Mouse (Mus musculus) kidney, embryonic 15.5 days (tissue): ENCODE measurements around the gene Ptpn14. TPM values are rescaled to one million over a fixed set of nuclear protein-coding genes. Genes with fewer than 3 reads are reported as not detected.
A peak's percentile ranks its signal among the peaks of the same experiment; 100 is the strongest.

ENCODE experiments used
- ATAC-seq: fragments of 200-750 bp; cut with Nextera tagmentation; replicated peaks from 2 replicates; pipeline ENCODE4 v1.8.0; 2017; ENCODE audit warnings: moderate TSS enrichment; ENCODE audit not compliant: low FRiP score
- H3K27ac ChIP-seq: fragments of 300-500 bp; sonication (generic); 2 replicates; pipeline ENCODE4 v1.5.1; 2015; ENCODE audit warnings: mild to moderate bottlenecking, inconsistent platforms
- H3K27me3 ChIP-seq: fragments of 300-500 bp; sonication (generic); 2 replicates; pipeline ENCODE4 v1.6.1; 2015; ENCODE audit warnings: inconsistent platforms
- H3K36me3 ChIP-seq: fragments of 300-500 bp; sonication (generic); 2 replicates; pipeline ENCODE4 v1.6.1; 2015; ENCODE audit warnings: inconsistent platforms
- H3K4me1 ChIP-seq: fragments of 300-500 bp; sonication (generic); 2 replicates; pipeline ENCODE4 v1.6.1; 2015; ENCODE audit warnings: inconsistent platforms
- H3K4me2 ChIP-seq: fragments of 300-500 bp; sonication (generic); 2 replicates; pipeline ENCODE4 v1.6.1; 2015; ENCODE audit warnings: moderate library complexity, mild to moderate bottlenecking, inconsistent platforms
- H3K4me3 ChIP-seq: fragments of 300-500 bp; sonication (generic); replicated peaks from 2 replicates; pipeline ENCODE4 v1.5.1; 2015; ENCODE audit warnings: mild to moderate bottlenecking, inconsistent platforms
- H3K9ac ChIP-seq: fragments of 300-500 bp; sonication (generic); 2 replicates; pipeline ENCODE4 v1.6.1; 2015; ENCODE audit warnings: mild to moderate bottlenecking, inconsistent platforms
- H3K9me3 ChIP-seq: fragments of 300-500 bp; sonication (generic); replicated peaks from 2 replicates; pipeline ENCODE4 v1.6.1; 2016; ENCODE audit warnings: inconsistent platforms
- WGBS: fragments of 180-500 bp; shearing (Covaris S2); methylation state at CpG from one replicate; pipeline ENCODE4 v1.1.7; 2015; ENCODE audit warnings: mixed read lengths; 5-methylcytosine and 5-hydroxymethylcytosine counted together
- polyA plus RNA-seq: library from polyadenylated mRNA; unstranded; fragments of >200 nt; fragmentation: Nextera tagmentation; extraction: Ambion mirVana; gene quantifications from 2 replicates; pipeline ENCODE4 v1.2.1, GENCODE M21; 2015

Ptpn14 gene
- polyA plus RNA-seq, 1 experiment from 2014 or later: 17.3 TPM

DNA sequence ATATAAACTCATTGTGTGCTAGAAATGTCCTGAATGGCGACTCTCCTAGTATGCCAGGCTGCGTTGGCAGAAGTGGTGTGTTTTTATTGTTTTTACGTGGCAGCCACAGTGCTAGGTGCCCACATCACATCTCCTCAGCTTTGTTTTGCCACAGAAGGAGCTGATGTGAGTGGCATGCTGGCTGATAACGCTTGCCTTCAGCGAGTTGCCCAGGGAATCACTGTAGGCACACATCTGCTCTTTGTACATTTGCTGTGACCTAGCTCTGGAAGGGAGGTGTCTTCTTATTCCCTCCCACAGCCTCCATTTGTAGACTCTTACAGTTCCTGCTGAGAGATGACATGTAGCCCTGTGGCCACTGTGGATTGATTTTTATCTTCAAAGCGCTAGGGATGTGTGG lies 24.2 kb downstream of the Ptpn14 start:
- ATAC-seq: no peak
- 79% methylated on average over 6 of the region's 6 CpGs for WGBS

DNA sequence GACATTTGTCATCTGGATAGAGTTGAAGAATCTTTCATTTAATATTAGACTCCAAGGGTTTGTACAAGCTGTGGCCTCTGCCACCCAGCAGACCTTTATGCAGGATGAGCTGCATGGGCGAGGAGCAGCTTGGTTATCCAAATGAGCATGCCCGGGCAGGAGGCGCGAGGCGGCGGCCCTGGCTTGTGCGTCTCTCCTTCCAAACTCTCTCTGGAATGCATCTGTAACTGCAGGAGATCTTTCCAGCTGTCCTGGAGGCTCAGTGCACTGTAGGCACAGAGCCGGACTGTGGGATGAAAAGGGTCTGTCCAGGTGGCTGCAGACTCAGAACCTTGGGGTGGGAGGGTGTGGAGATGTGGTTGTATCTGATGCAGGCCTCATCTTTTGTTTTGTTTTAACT lies 27.0 kb downstream of the Ptpn14 start:
- ATAC-seq: no peak
- WGBS: 72% methylated on average over 8 of the region's 8 CpGs
- H3K27ac ChIP-seq: peak overlapping the region; percentile 49; the same call in 1 of the 2 replicates
- no peaks in the 10 kb centered on the region for H3K9me3 ChIP-seq
- peaks cover 70% of the 10 kb centered on the region for H3K4me1 ChIP-seq
- H3K36me3 ChIP-seq: 0 out of 2 replicates have a peak, but pooled peaks cover 5% of the 10 kb centered on the region
- no peak overlapping the region for H3K4me2 ChIP-seq
- H3K27me3 ChIP-seq: no peaks in the 10 kb centered on the region
- no peak overlapping the region for H3K9ac ChIP-seq
- no peak overlapping the region for H3K4me3 ChIP-seq

More for the DNA sequence above, 24.2 kb downstream of the Ptpn14 start:
- Histone ChIP-seq H3K36me3 (peaks cover 4% of the 10 kb centered on the region; the same call in 1 of the 2 replicates), H3K9me3 (no peaks in the 10 kb centered on the region), H3K27me3 (no peaks in the 10 kb centered on the region), H3K9ac (no peak overlapping the region), H3K27ac (no peak overlapping the region), H3K4me3 (no peak overlapping the region), H3K4me2 (no peak overlapping the region), H3K4me1 (peaks cover 73% of the 10 kb centered on the region)

DNA sequence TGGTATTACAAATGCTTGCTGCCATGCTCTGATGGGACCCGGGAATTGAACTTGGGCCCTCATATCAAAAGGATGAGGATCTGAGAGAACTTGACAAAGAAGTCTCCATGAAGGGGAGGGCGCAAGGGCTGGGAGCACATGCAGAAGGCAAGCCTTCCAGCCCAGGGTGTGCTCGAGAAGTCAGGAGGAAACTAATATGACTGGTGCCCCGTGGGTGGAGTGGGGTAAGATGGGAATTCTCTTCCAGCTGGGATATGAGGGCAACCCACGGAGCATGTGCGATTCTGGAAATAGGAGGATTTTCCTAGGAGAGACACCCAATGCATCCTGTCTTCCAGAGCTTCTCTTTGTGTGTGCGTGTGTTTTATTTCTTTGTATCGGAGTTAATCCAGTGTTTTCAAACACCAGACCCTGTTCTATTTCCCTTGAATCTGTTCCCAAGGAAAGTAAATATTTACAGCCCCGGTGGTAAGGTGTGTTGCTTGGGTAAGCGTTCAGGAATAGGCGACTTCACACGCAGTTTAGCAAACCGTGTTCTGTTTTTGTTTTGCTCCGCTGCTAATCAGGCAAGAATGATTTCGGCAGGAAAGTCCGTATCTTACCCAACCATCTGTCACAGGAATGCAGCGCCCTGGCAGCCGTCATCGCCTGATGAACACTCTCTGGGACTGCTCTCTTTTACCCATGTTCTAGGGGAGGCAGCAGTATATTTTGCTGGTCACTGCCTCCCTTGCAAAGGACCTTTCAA lies 28.4 kb downstream of the Ptpn14 start:
- peak; percentile 71 for ATAC-seq
- 0 out of 2 replicates have a peak, but pooled peaks cover 5% of the 10 kb centered on the region for H3K36me3 ChIP-seq
- H3K4me2 ChIP-seq: peak overlapping the region; percentile 30
- peaks cover 76% of the 10 kb centered on the region for H3K4me1 ChIP-seq
- H3K27ac ChIP-seq: peak overlapping the region; percentile 84
- H3K9me3 ChIP-seq: no peaks in the 10 kb centered on the region
- H3K27me3 ChIP-seq: no peaks in the 10 kb centered on the region
- no peak overlapping the region for H3K9ac ChIP-seq
- no peak overlapping the region for H3K4me3 ChIP-seq
- 21% methylated on average over 19 of the region's 19 CpGs for WGBS

DNA sequence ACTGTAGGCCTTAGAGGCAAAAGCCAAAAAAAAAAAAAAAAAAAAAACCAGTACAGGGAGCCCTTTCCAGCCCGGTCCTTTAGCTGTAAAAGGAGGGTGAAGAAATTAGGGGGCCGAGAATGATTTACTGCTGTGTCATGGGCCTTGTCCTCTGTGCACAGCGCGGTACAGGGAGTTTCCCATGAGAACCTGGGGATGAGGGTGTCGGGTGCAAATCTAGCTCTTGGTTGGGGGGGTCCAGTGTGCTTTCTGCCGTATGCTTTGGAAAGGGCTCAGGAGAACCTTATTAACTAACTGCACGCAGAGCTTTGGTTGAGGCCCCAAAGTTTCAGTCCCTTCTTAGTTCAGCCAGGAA lies 29.0 kb downstream of the Ptpn14 start:
- WGBS: 11% methylated on average over 7 of the region's 7 CpGs
- no peak overlapping the region for H3K9ac ChIP-seq
- peak overlapping the region; percentile 84 for H3K27ac ChIP-seq
- ATAC-seq: peak; percentile 57
- no peaks in the 10 kb centered on the region for H3K9me3 ChIP-seq
- 0 out of 2 replicates have a peak, but pooled peaks cover 5% of the 10 kb centered on the region for H3K36me3 ChIP-seq
- no peak overlapping the region for H3K4me3 ChIP-seq
- peak overlapping the region; percentile 30 for H3K4me2 ChIP-seq
- no peaks in the 10 kb centered on the region for H3K27me3 ChIP-seq
- peaks cover 80% of the 10 kb centered on the region for H3K4me1 ChIP-seq

DNA sequence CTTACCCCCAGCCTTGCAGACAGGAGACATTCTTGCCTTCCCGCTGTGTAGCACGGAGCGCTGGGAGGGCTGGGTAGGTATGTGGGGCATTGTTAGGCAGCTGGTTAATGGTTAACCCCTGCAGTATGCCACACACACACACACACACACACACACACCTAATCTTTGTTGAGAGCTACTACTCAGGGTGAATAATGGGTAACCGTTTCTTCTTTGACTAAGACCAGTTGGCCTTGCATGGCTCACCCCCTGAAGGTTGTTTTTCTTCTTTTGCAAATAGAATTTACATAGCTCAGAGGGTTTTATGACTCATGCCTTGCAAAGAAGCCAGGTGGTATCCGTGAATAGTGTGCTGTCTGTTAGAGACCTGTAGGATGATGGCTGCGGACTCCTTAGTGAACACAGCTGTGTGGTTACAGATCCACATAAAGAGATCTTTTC lies 33.5 kb downstream of the Ptpn14 start:
- Histone ChIP-seq H3K4me3 (no peak overlapping the region), H3K36me3 (0 out of 2 replicates have a peak, but pooled peaks cover 5% of the 10 kb centered on the region), H3K4me1 (peaks cover 73% of the 10 kb centered on the region), H3K27ac (peak overlapping the region; percentile 88), H3K27me3 (no peaks in the 10 kb centered on the region), H3K9ac (no peak overlapping the region), H3K4me2 (no peak overlapping the region), H3K9me3 (no peaks in the 10 kb centered on the region)
- peak; percentile 88 for ATAC-seq
- WGBS: 19% methylated on average over 6 of the region's 6 CpGs

DNA sequence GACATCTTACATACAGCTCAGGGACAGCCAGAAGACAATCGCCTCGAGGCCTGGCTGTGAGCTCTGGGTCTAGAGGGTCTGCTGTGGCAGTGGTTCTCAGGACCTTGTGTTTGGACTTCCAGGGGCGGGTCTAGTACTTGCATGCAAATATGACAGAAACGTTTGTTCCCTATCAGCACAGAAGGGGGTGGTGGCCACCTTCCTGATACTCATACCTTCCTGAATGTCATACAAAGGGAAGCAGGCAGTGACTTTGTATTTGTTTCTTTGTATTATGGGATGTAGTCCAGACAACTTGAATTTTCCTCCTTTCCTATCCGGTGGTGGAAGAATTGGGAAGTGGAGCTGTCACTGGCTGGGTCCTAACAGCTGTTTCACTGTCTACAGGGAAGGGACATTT lies 36.2 kb downstream of the Ptpn14 start:
- Histone ChIP-seq H3K27ac (no peak overlapping the region), H3K9ac (no peak overlapping the region), H3K4me2 (no peak overlapping the region), H3K4me3 (no peak overlapping the region), H3K4me1 (peaks cover 83% of the 10 kb centered on the region), H3K36me3 (no peaks in the 10 kb centered on the region), H3K9me3 (no peaks in the 10 kb centered on the region), H3K27me3 (no peaks in the 10 kb centered on the region)
- ATAC-seq: no peak
- 70% methylated on average over 5 of the region's 5 CpGs for WGBS

DNA sequence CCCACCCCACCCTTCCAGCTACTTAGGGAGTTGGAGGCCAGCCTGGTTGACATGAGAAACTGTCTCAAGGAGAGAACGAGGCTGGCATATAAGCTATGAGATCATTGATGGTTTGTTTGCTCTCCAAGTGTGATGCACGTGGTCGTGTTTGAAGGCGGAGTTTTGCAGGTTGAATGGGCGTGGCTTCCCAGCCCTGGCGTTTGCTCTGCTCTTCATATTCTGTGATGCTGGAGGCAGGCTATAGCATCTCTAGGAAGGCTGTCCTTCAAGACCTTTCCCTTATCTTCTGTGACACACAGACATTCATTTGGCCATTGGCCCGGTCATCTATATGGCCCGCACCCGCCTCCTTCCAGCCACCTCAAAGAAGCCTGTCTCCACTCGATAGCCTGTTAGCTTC lies 39.1 kb downstream of the Ptpn14 start:
- Histone ChIP-seq H3K4me3 (no peak overlapping the region), H3K9ac (no peak overlapping the region), H3K27me3 (no peaks in the 10 kb centered on the region), H3K4me1 (peaks cover 76% of the 10 kb centered on the region), H3K4me2 (no peak overlapping the region), H3K9me3 (no peaks in the 10 kb centered on the region), H3K27ac (no peak overlapping the region), H3K36me3 (no peaks in the 10 kb centered on the region)
- no peak for ATAC-seq
- WGBS: 50% methylated on average over 10 of the region's 10 CpGs

DNA sequence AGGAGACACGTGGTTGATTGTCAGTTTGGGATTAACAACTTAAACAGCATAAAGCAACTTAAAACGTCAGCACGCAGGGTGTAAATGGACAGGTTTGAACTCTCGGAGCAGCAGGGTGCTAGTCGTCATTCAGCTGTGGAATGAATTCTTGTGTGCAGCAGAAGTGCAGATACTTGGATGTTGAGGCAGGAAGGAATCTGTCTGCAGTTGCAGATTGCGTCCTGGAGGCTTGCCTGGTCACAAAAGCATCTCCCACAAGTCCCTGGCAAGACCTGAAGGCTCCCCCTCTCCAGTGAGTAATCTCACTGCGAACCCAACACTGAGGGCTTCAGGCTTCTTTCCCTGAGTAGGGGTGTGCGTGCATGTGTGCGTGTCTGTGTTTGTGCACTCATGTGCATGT lies 39.8 kb downstream of the Ptpn14 start:
- Histone ChIP-seq H3K36me3 (no peaks in the 10 kb centered on the region), H3K9ac (no peak overlapping the region), H3K27ac (no peak overlapping the region), H3K27me3 (no peaks in the 10 kb centered on the region), H3K4me2 (no peak overlapping the region), H3K9me3 (no peaks in the 10 kb centered on the region), H3K4me1 (peaks cover 69% of the 10 kb centered on the region), H3K4me3 (no peak overlapping the region)
- 58% methylated on average over 9 of the region's 9 CpGs for WGBS
- ATAC-seq: no peak

DNA sequence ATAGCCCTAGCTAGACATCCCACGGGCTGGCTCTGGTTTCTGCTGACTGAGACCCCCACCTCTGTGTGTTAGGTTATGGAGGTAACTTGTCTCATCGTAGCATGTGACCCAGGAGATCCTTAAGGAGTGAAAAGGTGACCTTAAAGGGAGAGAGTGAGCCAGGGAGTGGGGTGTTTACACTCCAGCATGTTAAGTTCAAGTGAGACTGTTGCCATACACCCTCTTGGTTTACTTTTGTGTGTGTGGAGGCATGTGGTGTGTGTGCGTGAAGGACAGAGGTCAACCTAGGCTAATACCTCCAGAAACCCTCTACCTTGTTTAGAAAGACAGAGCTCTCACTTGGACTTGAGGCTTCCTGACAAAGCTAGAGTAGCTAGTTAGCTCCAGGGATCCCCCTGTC lies 42.4 kb downstream of the Ptpn14 start:
- H3K36me3 ChIP-seq: no peaks in the 10 kb centered on the region
- H3K27me3 ChIP-seq: no peaks in the 10 kb centered on the region
- no peak overlapping the region for H3K4me3 ChIP-seq
- peaks cover 77% of the 10 kb centered on the region for H3K4me1 ChIP-seq
- H3K9ac ChIP-seq: no peak overlapping the region
- peak overlapping the region; percentile 52 for H3K27ac ChIP-seq
- no peak for ATAC-seq
- no peaks in the 10 kb centered on the region for H3K9me3 ChIP-seq
- H3K4me2 ChIP-seq: no peak overlapping the region
- WGBS: 56% methylated on average over 3 of the region's 3 CpGs

DNA sequence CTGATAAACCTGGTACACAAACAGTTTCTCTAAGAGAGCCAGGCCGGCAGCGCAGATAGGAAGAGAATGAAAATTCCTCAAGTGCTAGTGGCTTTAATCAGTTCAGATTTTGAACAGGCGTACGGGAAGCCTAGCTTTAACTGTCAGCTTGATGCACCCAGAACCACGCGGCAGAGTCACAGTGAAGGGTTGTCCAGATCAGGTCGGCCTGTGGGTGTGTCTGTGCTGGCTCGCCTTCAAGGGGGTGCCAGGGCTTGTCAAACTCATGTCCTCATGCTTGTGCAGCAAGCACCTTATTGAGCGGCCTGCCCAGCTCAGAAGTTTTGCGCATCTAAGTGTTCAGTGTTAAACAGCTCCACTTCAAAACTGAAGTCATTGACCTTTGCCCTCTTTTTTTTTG lies 44.6 kb downstream of the Ptpn14 start:
- no peak overlapping the region for H3K27ac ChIP-seq
- no peak overlapping the region for H3K4me2 ChIP-seq
- no peaks in the 10 kb centered on the region for H3K27me3 ChIP-seq
- ATAC-seq: no peak
- H3K9ac ChIP-seq: no peak overlapping the region
- no peak overlapping the region for H3K4me3 ChIP-seq
- H3K36me3 ChIP-seq: no peaks in the 10 kb centered on the region
- H3K9me3 ChIP-seq: no peaks in the 10 kb centered on the region
- 88% methylated on average over 10 of the region's 10 CpGs for WGBS
- peaks cover 76% of the 10 kb centered on the region for H3K4me1 ChIP-seq

DNA sequence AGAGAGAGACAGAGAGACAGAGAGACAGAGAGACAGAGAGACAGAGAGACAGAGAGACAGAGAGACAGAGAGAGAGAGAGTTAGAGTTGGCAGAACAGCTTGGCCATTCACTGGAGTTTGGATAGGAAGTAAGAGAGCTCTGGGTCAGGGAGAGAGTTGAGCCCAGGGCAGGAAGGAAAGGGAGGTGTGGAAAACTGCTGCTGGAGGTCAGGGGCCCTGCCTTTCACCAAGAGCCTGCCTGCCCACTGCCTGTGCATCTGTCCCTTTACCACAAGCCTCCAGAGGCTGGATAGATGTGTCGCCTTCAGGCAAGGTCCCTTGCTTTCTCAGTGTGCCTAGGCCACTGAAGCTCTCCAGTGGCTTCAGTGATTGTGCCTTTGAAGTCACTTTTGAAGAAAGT lies 46.7 kb downstream of the Ptpn14 start:
- Histone ChIP-seq H3K4me3 (no peak overlapping the region), H3K9ac (no peak overlapping the region), H3K9me3 (no peaks in the 10 kb centered on the region), H3K4me1 (peaks cover 76% of the 10 kb centered on the region), H3K36me3 (no peaks in the 10 kb centered on the region), H3K27ac (peak overlapping the region; percentile 13; the same call in 1 of the 2 replicates), H3K4me2 (no peak overlapping the region), H3K27me3 (no peaks in the 10 kb centered on the region)
- no peak for ATAC-seq
- WGBS: 50% methylated on average over 1 of the region's 1 CpGs

DNA sequence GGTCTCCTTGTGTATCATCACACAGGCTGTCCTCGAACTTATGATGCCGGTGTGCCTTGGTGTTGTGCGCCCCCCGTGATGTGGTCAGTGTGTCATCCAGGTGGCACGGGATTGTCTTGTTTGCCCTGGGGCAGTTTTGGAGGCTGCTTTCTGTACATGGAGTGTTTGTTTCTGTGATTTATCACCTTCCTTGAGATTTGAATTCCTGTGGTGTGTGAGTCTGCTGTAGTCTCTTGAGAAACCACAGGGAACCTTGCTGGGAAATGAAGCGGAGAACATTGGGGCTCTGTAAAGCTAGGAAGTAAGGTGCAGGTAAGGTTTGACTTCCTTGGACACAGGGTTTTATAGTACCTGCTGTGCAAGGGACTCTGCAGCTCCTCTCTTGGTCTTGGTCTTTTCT lies 49.1 kb downstream of the Ptpn14 start:
- no peak overlapping the region for H3K4me3 ChIP-seq
- no peak overlapping the region for H3K9ac ChIP-seq
- no peaks in the 10 kb centered on the region for H3K36me3 ChIP-seq
- no peak overlapping the region for H3K4me2 ChIP-seq
- peaks cover 88% of the 10 kb centered on the region for H3K4me1 ChIP-seq
- 57% methylated on average over 6 of the region's 6 CpGs for WGBS
- H3K9me3 ChIP-seq: no peaks in the 10 kb centered on the region
- peak overlapping the region; percentile 73 for H3K27ac ChIP-seq
- H3K27me3 ChIP-seq: no peaks in the 10 kb centered on the region
- no peak for ATAC-seq

DNA sequence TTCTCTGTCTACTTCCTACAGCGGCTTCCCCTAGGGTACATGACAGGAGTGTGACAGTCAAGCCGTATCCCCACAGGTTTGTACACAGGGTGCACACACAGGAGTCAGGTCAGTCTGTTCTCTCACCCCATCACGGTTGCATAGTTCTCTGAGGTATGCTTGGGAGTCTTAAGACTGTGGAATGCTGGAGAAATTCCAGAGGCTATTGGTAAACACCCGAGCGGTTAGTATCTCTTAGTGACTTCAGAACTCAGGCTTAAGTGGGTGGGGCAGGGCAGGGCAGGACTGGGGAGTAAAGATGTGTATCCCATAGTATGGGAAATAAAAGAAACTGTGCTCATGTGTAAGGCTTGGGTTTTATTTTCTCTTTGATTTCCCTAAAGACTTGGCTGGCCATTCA lies 50.3 kb downstream of the Ptpn14 start:
- peak overlapping the region; percentile 73 for H3K27ac ChIP-seq
- no peak overlapping the region for H3K4me3 ChIP-seq
- WGBS: 27% methylated on average over 5 of the region's 5 CpGs
- no peak overlapping the region for H3K9ac ChIP-seq
- H3K27me3 ChIP-seq: no peaks in the 10 kb centered on the region
- H3K9me3 ChIP-seq: no peaks in the 10 kb centered on the region
- ATAC-seq: peak; percentile 59
- peaks cover 96% of the 10 kb centered on the region for H3K4me1 ChIP-seq
- H3K4me2 ChIP-seq: no peak overlapping the region
- no peaks in the 10 kb centered on the region for H3K36me3 ChIP-seq
